Mouse (Mus musculus): Measurements from ENCODE around the gene Sapcd2. TPM values are rescaled to one million over a fixed set of nuclear protein-coding genes. Genes with fewer than 3 reads are reported as not detected.

The Sapcd2 gene
- polyA plus RNA-seq, 1 experiment, result 0.20 TPM

DNA sequence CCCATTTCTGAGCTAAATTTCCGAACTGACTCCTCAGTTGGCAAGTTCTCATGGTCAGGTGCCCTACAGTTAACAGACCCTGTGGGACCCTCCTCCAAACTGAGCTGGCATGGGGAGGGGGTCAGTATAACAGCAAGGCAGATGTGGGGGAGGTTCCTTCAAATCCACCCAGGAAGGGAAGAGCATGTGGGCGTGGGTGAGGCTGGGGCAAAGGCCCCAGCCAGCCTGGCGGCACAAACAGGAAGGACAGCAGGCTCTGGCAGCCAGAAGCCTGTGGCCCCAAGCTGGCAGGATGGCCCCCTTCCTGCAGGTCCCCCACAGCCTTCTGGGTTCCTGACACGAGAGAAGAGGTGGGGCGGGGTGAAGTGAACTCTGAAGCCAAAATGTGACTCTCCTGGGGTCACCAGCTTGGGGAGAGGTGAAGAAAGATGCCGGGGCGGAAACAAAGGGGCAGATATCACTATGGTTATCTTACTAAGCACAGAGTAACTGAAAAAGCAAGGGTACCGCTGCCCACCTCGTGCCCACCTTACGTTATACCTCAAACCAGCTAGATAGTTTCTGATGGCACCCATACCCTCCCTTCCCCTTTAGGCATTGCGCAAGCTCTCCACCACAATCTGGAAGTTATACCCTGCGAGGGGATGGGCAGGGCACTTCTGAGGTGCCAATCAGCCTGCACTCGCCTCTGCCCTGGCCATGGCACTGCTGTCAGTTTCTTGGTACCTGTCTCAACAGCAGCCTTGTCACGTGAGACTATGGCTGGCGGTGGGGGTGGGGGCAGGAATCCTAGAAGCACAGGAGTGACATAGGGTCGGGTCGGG lies 50.7 kb downstream of the Sapcd2 start, which contains the start of gene Fut7:
Gene Fut7, plus strand, starts transcription at position 681 of the 824 bp plus-strand sequence.
- H3K27me3 ChIP-seq (replicated peaks; ENCODE audit: control insufficient read depth, insufficient read depth, low read length), result no peaks in the 10 kb centered on the region
- H3K4me1 ChIP-seq (ENCODE audit: control insufficient read depth, insufficient read depth, low read length), result no peaks in the 10 kb centered on the region
- no peak within 1 kb of the TSS for H3K27ac ChIP-seq (ENCODE audit: insufficient read depth, low read depth, low read length)
- TF ChIP-seq CTCF (conservative IDR thresholded peaks at IDR 0.05; ENCODE audit: insufficient read depth, insufficient read length, low read depth, low read length), result no peak
- 57% methylated on average over 17 of the region's 17 CpGs for WGBS
- no peak for DNase-seq
- H3K36me3 ChIP-seq (ENCODE audit: control insufficient read depth, insufficient read depth, low read length), result no peaks in the 10 kb centered on the region
- no peak within 1 kb of the TSS for H3K4me3 ChIP-seq (ENCODE audit: insufficient read depth, low read depth, low read length)

DNA sequence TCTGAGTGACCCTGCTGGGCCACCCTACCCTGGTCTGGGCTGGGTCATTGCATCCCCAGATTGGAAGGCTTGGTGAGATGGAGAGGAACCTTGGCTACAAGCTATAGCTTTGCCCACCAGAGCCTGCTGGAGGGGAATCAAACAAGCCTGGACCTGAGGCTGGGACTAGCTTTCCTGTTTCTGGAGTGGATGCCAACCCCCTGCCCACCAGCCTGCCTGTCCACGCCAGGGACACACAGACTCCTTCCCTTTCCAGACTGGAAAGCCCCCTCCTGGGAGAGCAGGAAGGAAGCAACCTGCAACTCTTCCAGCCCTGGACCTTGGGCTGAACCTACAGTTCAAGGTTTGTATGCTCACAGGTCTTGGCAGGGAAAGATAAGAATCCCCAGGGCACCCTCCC lies 51.5 kb downstream of the Sapcd2 start:
- WGBS, result 60% methylated on average over 1 of the region's 1 CpGs
- Histone ChIP-seq H3K27ac (ENCODE audit: insufficient read depth, low read depth, low read length) (no peak overlapping the region), H3K4me1 (ENCODE audit: control insufficient read depth, insufficient read depth, low read length) (no peaks in the 10 kb centered on the region)

DNA sequence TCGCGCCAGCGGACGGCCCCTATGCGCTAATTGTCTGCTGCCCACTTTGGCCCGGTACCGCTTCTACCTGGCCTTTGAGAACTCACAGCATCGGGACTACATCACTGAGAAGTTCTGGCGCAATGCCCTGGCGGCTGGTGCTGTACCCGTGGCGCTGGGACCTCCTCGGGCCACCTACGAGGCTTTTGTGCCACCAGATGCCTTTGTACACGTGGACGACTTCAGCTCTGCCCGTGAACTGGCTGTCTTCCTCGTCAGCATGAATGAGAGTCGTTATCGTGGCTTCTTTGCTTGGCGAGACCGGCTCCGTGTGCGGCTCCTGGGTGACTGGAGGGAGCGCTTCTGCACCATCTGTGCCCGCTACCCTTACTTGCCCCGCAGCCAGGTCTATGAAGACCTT lies 53.4 kb downstream of the Sapcd2 start:
- Histone ChIP-seq H3K27me3 (replicated peaks; ENCODE audit: control insufficient read depth, insufficient read depth, low read length) (no peaks in the 10 kb centered on the region), H3K36me3 (ENCODE audit: control insufficient read depth, insufficient read depth, low read length) (no peaks in the 10 kb centered on the region), H3K4me1 (ENCODE audit: control insufficient read depth, insufficient read depth, low read length) (peaks cover 8% of the 10 kb centered on the region; the same call in 1 of the 2 replicates), H3K27ac (ENCODE audit: insufficient read depth, low read depth, low read length) (no peak overlapping the region), H3K4me3 (ENCODE audit: insufficient read depth, low read depth, low read length) (no peak overlapping the region)
- no peak for DNase-seq
- WGBS, result 55% methylated on average over 27 of the region's 27 CpGs
- TF ChIP-seq CTCF (conservative IDR thresholded peaks at IDR 0.05; ENCODE audit: insufficient read depth, insufficient read length, low read depth, low read length), result no peak
- no peak for TF ChIP-seq POLR2A (IDR thresholded peaks at IDR 0.05; ENCODE audit: low read depth, low read length)

More for the DNA sequence above, 51.5 kb downstream of the Sapcd2 start:
- no peaks in the 10 kb centered on the region for H3K36me3 ChIP-seq (ENCODE audit: control insufficient read depth, insufficient read depth, low read length)
- TF ChIP-seq POLR2A (IDR thresholded peaks at IDR 0.05; ENCODE audit: low read depth, low read length) (no peak), CTCF (conservative IDR thresholded peaks at IDR 0.05; ENCODE audit: insufficient read depth, insufficient read length, low read depth, low read length) (no peak)
- no peaks in the 10 kb centered on the region for H3K27me3 ChIP-seq (replicated peaks; ENCODE audit: control insufficient read depth, insufficient read depth, low read length)
- DNase-seq, result no peak
- H3K4me3 ChIP-seq (ENCODE audit: insufficient read depth, low read depth, low read length), result no peak overlapping the region

DNA sequence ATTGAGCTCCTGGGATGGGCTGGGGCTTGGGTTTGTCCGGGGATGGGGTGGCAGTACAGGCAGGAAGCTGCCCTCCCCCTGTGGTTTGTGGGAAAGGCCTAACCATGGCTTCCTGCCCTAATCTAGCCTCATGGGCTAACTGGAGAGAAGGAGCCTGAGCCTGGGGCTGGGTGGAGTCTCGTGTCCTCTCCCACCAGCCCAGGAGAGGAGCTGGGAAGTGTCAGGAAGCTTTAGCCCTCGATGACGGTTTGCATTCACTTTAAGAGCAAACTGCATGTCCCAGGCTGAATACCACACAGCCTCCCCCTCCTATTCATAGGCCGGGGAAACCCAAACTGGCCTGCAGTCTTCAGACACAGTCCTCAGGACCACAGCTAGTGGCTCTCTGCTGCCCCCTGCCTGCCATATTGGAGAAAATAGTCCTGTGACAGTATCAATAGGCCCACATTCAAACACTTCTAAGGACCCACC lies 54.6 kb downstream of the Sapcd2 start:
- TF ChIP-seq CTCF (conservative IDR thresholded peaks at IDR 0.05; ENCODE audit: insufficient read depth, insufficient read length, low read depth, low read length) (peak; percentile 86), POLR2A (IDR thresholded peaks at IDR 0.05; ENCODE audit: low read depth, low read length) (no peak)
- Histone ChIP-seq H3K4me1 (ENCODE audit: control insufficient read depth, insufficient read depth, low read length) (peaks cover 13% of the 10 kb centered on the region; the same call in 1 of the 2 replicates), H3K27ac (ENCODE audit: insufficient read depth, low read depth, low read length) (no peak overlapping the region), H3K36me3 (ENCODE audit: control insufficient read depth, insufficient read depth, low read length) (no peaks in the 10 kb centered on the region), H3K27me3 (replicated peaks; ENCODE audit: control insufficient read depth, insufficient read depth, low read length) (no peaks in the 10 kb centered on the region), H3K4me3 (ENCODE audit: insufficient read depth, low read depth, low read length) (no peak overlapping the region)
- WGBS, result 29% methylated on average over 5 of the region's 5 CpGs
- peak; percentile 72 for DNase-seq

DNA sequence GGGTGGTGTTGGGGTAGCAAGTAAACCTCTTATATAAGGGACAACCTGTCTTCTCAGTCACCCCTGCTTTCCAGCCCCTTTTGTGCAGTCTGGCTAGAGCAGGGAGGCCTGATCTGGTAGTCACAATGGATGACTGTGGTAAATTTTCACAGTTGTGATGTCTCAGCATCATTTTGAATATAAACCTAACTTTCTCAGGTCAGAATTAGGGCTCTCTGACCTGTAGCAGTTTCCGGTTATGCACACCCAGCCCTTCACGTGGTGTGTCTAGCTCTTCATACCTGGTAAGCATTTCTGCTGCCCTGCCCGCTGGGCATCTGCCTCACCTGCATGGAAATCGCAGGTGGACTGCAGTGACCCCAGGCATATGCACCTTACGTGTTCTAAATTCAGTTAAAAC lies 55.1 kb downstream of the Sapcd2 start:
- WGBS, result 91% methylated on average over 5 of the region's 5 CpGs
- Histone ChIP-seq H3K4me1 (ENCODE audit: control insufficient read depth, insufficient read depth, low read length) (peaks cover 13% of the 10 kb centered on the region; the same call in 1 of the 2 replicates), H3K27me3 (replicated peaks; ENCODE audit: control insufficient read depth, insufficient read depth, low read length) (no peaks in the 10 kb centered on the region)

More for the DNA sequence above, 55.1 kb downstream of the Sapcd2 start:
- Histone ChIP-seq H3K4me3 (ENCODE audit: insufficient read depth, low read depth, low read length) (no peak overlapping the region), H3K27ac (ENCODE audit: insufficient read depth, low read depth, low read length) (no peak overlapping the region), H3K36me3 (ENCODE audit: control insufficient read depth, insufficient read depth, low read length) (no peaks in the 10 kb centered on the region)
- TF ChIP-seq POLR2A (IDR thresholded peaks at IDR 0.05; ENCODE audit: low read depth, low read length) (no peak), CTCF (conservative IDR thresholded peaks at IDR 0.05; ENCODE audit: insufficient read depth, insufficient read length, low read depth, low read length) (no peak)
- no peak for DNase-seq

Other genes starting within 250 kb of the Sapcd2 start
- gene Nrarp, start 191.6 kb upstream of the Sapcd2 start, polyA plus RNA-seq (2012; rRNA removed), result 5.7 and 7.8 TPM in 2 replicates
- 21.8 and 26.9 TPM in 2 replicates for gene Tor4a, start 175.4 kb upstream of the Sapcd2 start, polyA plus RNA-seq (2012; rRNA removed)
- 62.6 and 70.5 TPM in 2 replicates for gene Nelfb, start 160.8 kb upstream of the Sapcd2 start, polyA plus RNA-seq (2012; rRNA removed)
- 0.42 and 0.68 TPM in 2 replicates for gene Stpg3, start 157.7 kb upstream of the Sapcd2 start, polyA plus RNA-seq (2012; rRNA removed)
- 0.55 and 0.58 TPM in 2 replicates for gene Fam166a, start 153.6 kb upstream of the Sapcd2 start, polyA plus RNA-seq (2012; rRNA removed)
- 313 and 314 TPM in 2 replicates for gene Tubb4b, start 147.6 kb upstream of the Sapcd2 start, polyA plus RNA-seq (2012; rRNA removed)
- gene Slc34a3, start 138.0 kb upstream of the Sapcd2 start, polyA plus RNA-seq (2012; rRNA removed), result 240 and 299 TPM in 2 replicates
- 0.06 and 0.12 TPM in 2 replicates for gene Rnf224, start 135.5 kb upstream of the Sapcd2 start, polyA plus RNA-seq (2012; rRNA removed)
- 49.1 and 57.9 TPM in 2 replicates for gene Rnf208, start 130.1 kb upstream of the Sapcd2 start, polyA plus RNA-seq (2012; rRNA removed)
- 0.66 and 1.2 TPM in 2 replicates for gene Cysrt1, start 129.9 kb upstream of the Sapcd2 start, polyA plus RNA-seq (2012; rRNA removed)
- 13.0 and 15.2 TPM in 2 replicates for gene AL732309.1, start 125.5 kb upstream of the Sapcd2 start, polyA plus RNA-seq (2012; rRNA removed)
- 48.9 and 50.7 TPM in 2 replicates for gene Tmem203, start 116.9 kb upstream of the Sapcd2 start, polyA plus RNA-seq (2012; rRNA removed)
- 81.0 and 85.4 TPM in 2 replicates for gene Tprn, start 109.7 kb upstream of the Sapcd2 start, polyA plus RNA-seq (2012; rRNA removed)
- gene Ssna1, start 99.9 kb upstream of the Sapcd2 start, polyA plus RNA-seq (2012; rRNA removed), result 46.2 and 48.8 TPM in 2 replicates
- 82.6 and 92.3 TPM in 2 replicates for gene Anapc2, start 99.8 kb upstream of the Sapcd2 start, polyA plus RNA-seq (2012; rRNA removed)
- not detected in 2 replicates for gene Tmem210, start 84.2 kb upstream of the Sapcd2 start, polyA plus RNA-seq (2012; rRNA removed)
- 2.7 and 3.0 TPM in 2 replicates for gene Lrrc26, start 82.4 kb upstream of the Sapcd2 start, polyA plus RNA-seq (2012; rRNA removed)
- 0.34 and 0.41 TPM in 2 replicates for gene Grin1, start 53.1 kb upstream of the Sapcd2 start, polyA plus RNA-seq (2012; rRNA removed)
- 16.6 and 19.6 TPM in 2 replicates for gene Man1b1, start 40.0 kb upstream of the Sapcd2 start, polyA plus RNA-seq (2012; rRNA removed)
- gene Dpp7, start 16.0 kb upstream of the Sapcd2 start, polyA plus RNA-seq (2012; rRNA removed), result 167 and 171 TPM in 2 replicates
- 125 and 133 TPM in 2 replicates for gene Uap1l1, start 6.6 kb upstream of the Sapcd2 start, polyA plus RNA-seq (2012; rRNA removed)
- 18.8 and 23.8 TPM in 2 replicates for gene Entpd2, start 23.6 kb downstream of the Sapcd2 start, polyA plus RNA-seq (2012; rRNA removed)
- gene Npdc1, start 27.0 kb downstream of the Sapcd2 start, polyA plus RNA-seq (2012; rRNA removed), result 73.7 and 99.5 TPM in 2 replicates
- 0.19 and 0.80 TPM in 2 replicates for gene Fut7, start 50.9 kb downstream of the Sapcd2 start, polyA plus RNA-seq (2012; rRNA removed)
- gene Abca2, start 56.4 kb downstream of the Sapcd2 start, polyA plus RNA-seq (2012; rRNA removed), result 51.0 and 64.0 TPM in 2 replicates
- 104 and 130 TPM in 2 replicates for gene Clic3, start 84.5 kb downstream of the Sapcd2 start, polyA plus RNA-seq (2012; rRNA removed)
- 49.0 and 53.2 TPM in 2 replicates for gene Paxx, start 88.8 kb downstream of the Sapcd2 start, polyA plus RNA-seq (2012; rRNA removed)
- gene Ptgds, start 97.7 kb downstream of the Sapcd2 start, polyA plus RNA-seq (2012; rRNA removed), result 47.2 and 51.6 TPM in 2 replicates
- gene Lcn12, start 121.6 kb downstream of the Sapcd2 start, polyA plus RNA-seq (2012; rRNA removed), result 0.18 TPM in 1 of 2 replicates, not detected in the other
- 39.6 and 48.4 TPM in 2 replicates for gene Fbxw5, start 128.4 kb downstream of the Sapcd2 start, polyA plus RNA-seq (2012; rRNA removed)
- 20.6 and 22.0 TPM in 2 replicates for gene C8g, start 129.4 kb downstream of the Sapcd2 start, polyA plus RNA-seq (2012; rRNA removed)
- 14.8 and 15.3 TPM in 2 replicates for gene Traf2, start 174.6 kb downstream of the Sapcd2 start, polyA plus RNA-seq (2012; rRNA removed)
- gene Edf1, start 185.5 kb downstream of the Sapcd2 start, polyA plus RNA-seq (2012; rRNA removed), result 195 and 198 TPM in 2 replicates
- gene Mamdc4, start 202.5 kb downstream of the Sapcd2 start, polyA plus RNA-seq (2012; rRNA removed), result 1.3 and 2.3 TPM in 2 replicates
- gene Phpt1, start 202.9 kb downstream of the Sapcd2 start, polyA plus RNA-seq (2012; rRNA removed), result 74.9 and 92.3 TPM in 2 replicates
- gene Ajm1, start 209.4 kb downstream of the Sapcd2 start, polyA plus RNA-seq (2012; rRNA removed), result 0.36 and 0.62 TPM in 2 replicates
- gene Rabl6, start 236.2 kb downstream of the Sapcd2 start, polyA plus RNA-seq (2012; rRNA removed), result 53.8 and 58.9 TPM in 2 replicates
- 0.03 TPM in 1 of 2 replicates, not detected in the other for gene Ccdc183, start 245.4 kb downstream of the Sapcd2 start, polyA plus RNA-seq (2012; rRNA removed)
- gene Tmem141, start 249.7 kb downstream of the Sapcd2 start, polyA plus RNA-seq (2012; rRNA removed), result 37.7 and 43.2 TPM in 2 replicates

All from kidney, adult 2 months (tissue).